Mouse (Mus musculus): Measurements from ENCODE around the gene Frmd4b. TPM values are rescaled to one million over a fixed set of nuclear protein-coding genes. Genes with fewer than 3 reads are reported as not detected.

The Frmd4b gene
- polyA plus RNA-seq, 1 experiment from 2014 or later = 34.7 TPM

GRCm38 (mm10) chr6:97346527-97346926 is 270.8 kb downstream of the Frmd4b start:
- Histone ChIP-seq H3K4me1 (peaks cover 17% of the 10 kb centered on the region), H3K36me3 (ENCODE audit: poor library complexity, severe bottlenecking) (peaks cover 22% of the 10 kb centered on the region), H3K27ac (no peak overlapping the region), H3K9ac (no peak overlapping the region), H3K9me3 (replicated peaks) (no peaks in the 10 kb centered on the region), H3K4me2 (no peak overlapping the region), H3K4me3 (no peak overlapping the region), H3K27me3 (no peaks in the 10 kb centered on the region)
- WGBS = 79% methylated on average over 10 of the region's 10 CpGs
- no peak for ATAC-seq

- H3K4me2 ChIP-seq = no peak overlapping the region
- H3K4me3 ChIP-seq = no peak overlapping the region
- no peak overlapping the region for H3K9ac ChIP-seq
- no peak overlapping the region for H3K27ac ChIP-seq
- peaks cover 18% of the 10 kb centered on the region for H3K4me1 ChIP-seq
- H3K9me3 ChIP-seq (replicated peaks) = no peaks in the 10 kb centered on the region
- no peak for ATAC-seq
- H3K27me3 ChIP-seq = no peaks in the 10 kb centered on the region
- H3K36me3 ChIP-seq (ENCODE audit: poor library complexity, severe bottlenecking) = peaks cover 22% of the 10 kb centered on the region
- 85% methylated on average over 2 of the region's 2 CpGs for WGBS
These were observed 271.4 kb downstream of the Frmd4b start for GRCm38 (mm10) chr6:97345921-97346320.

GRCm38 (mm10) chr6:97342185-97342584 is 275.2 kb downstream of the Frmd4b start:
- Histone ChIP-seq H3K4me1 (peaks cover 35% of the 10 kb centered on the region), H3K27ac (no peak overlapping the region), H3K4me2 (no peak overlapping the region), H3K9ac (no peak overlapping the region), H3K36me3 (ENCODE audit: poor library complexity, severe bottlenecking) (peaks cover 12% of the 10 kb centered on the region), H3K9me3 (replicated peaks) (no peaks in the 10 kb centered on the region), H3K27me3 (no peaks in the 10 kb centered on the region), H3K4me3 (no peak overlapping the region)
- no peak for ATAC-seq
- WGBS = 97% methylated on average over 5 of the region's 5 CpGs

- no peaks in the 10 kb centered on the region for H3K27me3 ChIP-seq
- no peak overlapping the region for H3K4me3 ChIP-seq
- H3K4me1 ChIP-seq = peaks cover 35% of the 10 kb centered on the region
- peaks cover 11% of the 10 kb centered on the region for H3K36me3 ChIP-seq (ENCODE audit: poor library complexity, severe bottlenecking)
- ATAC-seq = no peak
- no peak overlapping the region for H3K27ac ChIP-seq
- no peak overlapping the region for H3K4me2 ChIP-seq
- WGBS = 97% methylated on average over 1 of the region's 1 CpGs
- no peaks in the 10 kb centered on the region for H3K9me3 ChIP-seq (replicated peaks)
- H3K9ac ChIP-seq = no peak overlapping the region
These were observed 275.7 kb downstream of the Frmd4b start for GRCm38 (mm10) chr6:97341628-97342027.

- H3K4me3 ChIP-seq = no peak overlapping the region
- 87% methylated on average over 3 of the region's 3 CpGs for WGBS
- no peak overlapping the region for H3K27ac ChIP-seq
- H3K9ac ChIP-seq = no peak overlapping the region
- ATAC-seq = no peak
- H3K36me3 ChIP-seq (ENCODE audit: poor library complexity, severe bottlenecking) = peaks cover 7% of the 10 kb centered on the region; the same call in 1 of the 2 replicates
- H3K27me3 ChIP-seq = no peaks in the 10 kb centered on the region
- no peak overlapping the region for H3K4me2 ChIP-seq
- no peaks in the 10 kb centered on the region for H3K9me3 ChIP-seq (replicated peaks)
- H3K4me1 ChIP-seq = peaks cover 35% of the 10 kb centered on the region
These were observed 276.2 kb downstream of the Frmd4b start for GRCm38 (mm10) chr6:97341148-97341547.

- 37% methylated on average over 17 of the region's 17 CpGs for WGBS
- Histone ChIP-seq H3K27me3 (no peaks in the 10 kb centered on the region), H3K36me3 (ENCODE audit: poor library complexity, severe bottlenecking) (peaks cover under 1% of the 10 kb centered on the region; the same call in 1 of the 2 replicates), H3K9ac (no peak overlapping the region), H3K4me2 (0 out of 2 replicates have a peak overlapping the region, but pooled peaks have one; percentile 10), H3K9me3 (replicated peaks) (no peaks in the 10 kb centered on the region), H3K27ac (peak overlapping the region; percentile 48; the same call in 1 of the 2 replicates), H3K4me3 (no peak overlapping the region), H3K4me1 (peaks cover 35% of the 10 kb centered on the region)
- peak; percentile 77 for ATAC-seq
These were observed 277.0 kb downstream of the Frmd4b start for GRCm38 (mm10) chr6:97340211-97340791.

- WGBS = 7% methylated on average over 5 of the region's 5 CpGs
These were observed 278.1 kb downstream of the Frmd4b start for GRCm38 (mm10) chr6:97339271-97339681.

GRCm38 (mm10) chr6:97338843-97339242 is 278.5 kb downstream of the Frmd4b start:
- no peak overlapping the region for H3K4me3 ChIP-seq
- 0 out of 2 replicates have a peak overlapping the region, but pooled peaks have one; percentile 1 for H3K4me2 ChIP-seq
- ATAC-seq = peak; percentile 23; the same call in 1 of the 2 replicates
- WGBS = 22% methylated on average over 4 of the region's 4 CpGs
- H3K4me1 ChIP-seq = peaks cover 35% of the 10 kb centered on the region
- H3K36me3 ChIP-seq (ENCODE audit: poor library complexity, severe bottlenecking) = no peaks in the 10 kb centered on the region
- H3K27me3 ChIP-seq = no peaks in the 10 kb centered on the region
- no peaks in the 10 kb centered on the region for H3K9me3 ChIP-seq (replicated peaks)
- H3K9ac ChIP-seq = no peak overlapping the region
- H3K27ac ChIP-seq = peak overlapping the region; percentile 48; the same call in 1 of the 2 replicates

More at GRCm38 (mm10) chr6:97339271-97339681, 278.1 kb downstream of the Frmd4b start:
- Histone ChIP-seq H3K9ac (no peak overlapping the region), H3K27me3 (no peaks in the 10 kb centered on the region), H3K4me2 (peak overlapping the region; percentile 1; the same call in 1 of the 2 replicates), H3K36me3 (ENCODE audit: poor library complexity, severe bottlenecking) (no peaks in the 10 kb centered on the region), H3K4me1 (peaks cover 35% of the 10 kb centered on the region), H3K27ac (peak overlapping the region; percentile 48), H3K4me3 (no peak overlapping the region), H3K9me3 (replicated peaks) (no peaks in the 10 kb centered on the region)
- ATAC-seq = peak; percentile 69

GRCm38 (mm10) chr6:97333323-97333722 is 284.0 kb downstream of the Frmd4b start:
- no peak; the same call in 1 of the 2 replicates for ATAC-seq
- 78% methylated on average over 3 of the region's 3 CpGs for WGBS
- Histone ChIP-seq H3K36me3 (ENCODE audit: poor library complexity, severe bottlenecking) (0 out of 2 replicates have a peak, but pooled peaks cover 12% of the 10 kb centered on the region), H3K9me3 (replicated peaks) (no peaks in the 10 kb centered on the region), H3K4me2 (no peak overlapping the region), H3K4me1 (peaks cover 4% of the 10 kb centered on the region; the same call in 1 of the 2 replicates), H3K9ac (no peak overlapping the region), H3K4me3 (no peak overlapping the region), H3K27ac (no peak overlapping the region), H3K27me3 (no peaks in the 10 kb centered on the region)

- Histone ChIP-seq H3K36me3 (ENCODE audit: poor library complexity, severe bottlenecking) (peaks cover 56% of the 10 kb centered on the region), H3K27me3 (no peaks in the 10 kb centered on the region), H3K4me3 (no peak overlapping the region), H3K9me3 (replicated peaks) (no peaks in the 10 kb centered on the region), H3K9ac (no peak overlapping the region), H3K27ac (no peak overlapping the region), H3K4me1 (no peaks in the 10 kb centered on the region), H3K4me2 (no peak overlapping the region)
- WGBS = 53% methylated on average over 4 of the region's 4 CpGs
- no peak for ATAC-seq
These were observed 293.4 kb downstream of the Frmd4b start for GRCm38 (mm10) chr6:97323951-97324350.

- H3K9ac ChIP-seq = no peak overlapping the region
- no peaks in the 10 kb centered on the region for H3K27me3 ChIP-seq
- no peaks in the 10 kb centered on the region for H3K4me1 ChIP-seq
- no peak overlapping the region for H3K4me3 ChIP-seq
- 67% methylated on average over 12 of the region's 12 CpGs for WGBS
- H3K27ac ChIP-seq = no peak overlapping the region
- ATAC-seq = no peak
- no peak overlapping the region for H3K4me2 ChIP-seq
- H3K9me3 ChIP-seq (replicated peaks) = no peaks in the 10 kb centered on the region
- H3K36me3 ChIP-seq (ENCODE audit: poor library complexity, severe bottlenecking) = peaks cover 55% of the 10 kb centered on the region
These were observed 295.2 kb downstream of the Frmd4b start for GRCm38 (mm10) chr6:97322126-97322525.

GRCm38 (mm10) chr6:97321156-97321555 is 296.2 kb downstream of the Frmd4b start:
- WGBS = 80% methylated on average over 11 of the region's 11 CpGs
- ATAC-seq = no peak
- Histone ChIP-seq H3K27ac (no peak overlapping the region), H3K36me3 (ENCODE audit: poor library complexity, severe bottlenecking) (peaks cover 47% of the 10 kb centered on the region), H3K27me3 (no peaks in the 10 kb centered on the region), H3K4me2 (no peak overlapping the region), H3K9me3 (replicated peaks) (no peaks in the 10 kb centered on the region), H3K4me3 (no peak overlapping the region), H3K4me1 (no peaks in the 10 kb centered on the region), H3K9ac (no peak overlapping the region)

- Histone ChIP-seq H3K27ac (no peak overlapping the region), H3K27me3 (no peaks in the 10 kb centered on the region), H3K4me3 (no peak overlapping the region), H3K36me3 (ENCODE audit: poor library complexity, severe bottlenecking) (peaks cover 29% of the 10 kb centered on the region), H3K9me3 (replicated peaks) (no peaks in the 10 kb centered on the region), H3K4me1 (no peaks in the 10 kb centered on the region), H3K4me2 (no peak overlapping the region), H3K9ac (no peak overlapping the region)
- WGBS = 84% methylated on average over 4 of the region's 4 CpGs
- no peak for ATAC-seq
These were observed 298.3 kb downstream of the Frmd4b start for GRCm38 (mm10) chr6:97319081-97319480.

Data from forebrain, embryonic 13.5 days (tissue).